Mouse (Mus musculus) forebrain, embryonic 11.5 days (tissue): ENCODE results near the gene Akap2. TPM values are rescaled to one million over a fixed set of nuclear protein-coding genes. Genes with fewer than 3 reads are reported as not detected.

Source experiments
- ATAC-seq: fragments of 200-750 bp; cut with Nextera tagmentation; replicated peaks from 2 replicates; pipeline ENCODE4 v1.8.0; 2017; ENCODE audit warnings: moderate TSS enrichment; ENCODE audit not compliant: low FRiP score
- DNase-seq: peaks from one replicate; pipeline ENCODE4 v3.0.0-alpha.2; 2017; ENCODE audit warnings: low spot score
- H3K27ac ChIP-seq: fragments of 300-500 bp; sonication (generic); 2 replicates; pipeline ENCODE4 v1.5.1; 2014; ENCODE audit warnings: low read depth, low read length
- H3K27me3 ChIP-seq: fragments of 300-500 bp; sonication (generic); 2 replicates; pipeline ENCODE4 v1.6.1; 2014; ENCODE audit warnings: mild to moderate bottlenecking, low read length, mixed read lengths; ENCODE audit not compliant: control insufficient read depth, insufficient read depth
- H3K36me3 ChIP-seq: fragments of 300-500 bp; sonication (generic); 2 replicates; pipeline ENCODE4 v1.6.1; 2014; ENCODE audit warnings: mild to moderate bottlenecking, low read length, moderate library complexity, mixed read lengths; ENCODE audit not compliant: control insufficient read depth, insufficient read depth
- H3K4me1 ChIP-seq: fragments of 300-500 bp; sonication (generic); replicated peaks from 2 replicates; pipeline ENCODE4 v1.6.1; 2014; ENCODE audit warnings: low read length, mixed read lengths; ENCODE audit not compliant: control insufficient read depth, insufficient read depth
- H3K4me2 ChIP-seq: fragments of 300-500 bp; sonication (generic); 2 replicates; pipeline ENCODE4 v1.6.1; 2014; ENCODE audit warnings: low read depth, mild to moderate bottlenecking, low read length, moderate library complexity, mixed read lengths; ENCODE audit not compliant: severe bottlenecking
- H3K4me3 ChIP-seq: fragments of 300-500 bp; sonication (generic); 2 replicates; pipeline ENCODE4 v1.5.1; 2014; ENCODE audit warnings: low read depth, low read length
- H3K9ac ChIP-seq: fragments of 300-500 bp; sonication (generic); 2 replicates; pipeline ENCODE4 v1.6.1; 2014; ENCODE audit warnings: low read length
- H3K9me3 ChIP-seq: fragments of 300-500 bp; sonication (generic); 2 replicates; pipeline ENCODE4 v1.6.1; 2016; ENCODE audit warnings: low read length, mixed read lengths; ENCODE audit not compliant: control insufficient read depth
- WGBS: fragments of 180-500 bp; shearing (Covaris S2); extraction: QIAGEN DNeasy Blood & Tissue Kit; methylation state at CpG from one replicate; pipeline ENCODE4 v1.1.7; 2014; 5-methylcytosine and 5-hydroxymethylcytosine counted together
- polyA plus RNA-seq: library from polyadenylated mRNA; unstranded; fragments of >200 nt; fragmentation: Nextera tagmentation; extraction: Ambion mirVana; gene quantifications from 2 replicates; pipeline ENCODE4 v1.2.1, GENCODE M21; 2014

The Akap2 gene
- polyA plus RNA-seq, 1 experiment from 2014 or later = 15.5 TPM

DNA sequence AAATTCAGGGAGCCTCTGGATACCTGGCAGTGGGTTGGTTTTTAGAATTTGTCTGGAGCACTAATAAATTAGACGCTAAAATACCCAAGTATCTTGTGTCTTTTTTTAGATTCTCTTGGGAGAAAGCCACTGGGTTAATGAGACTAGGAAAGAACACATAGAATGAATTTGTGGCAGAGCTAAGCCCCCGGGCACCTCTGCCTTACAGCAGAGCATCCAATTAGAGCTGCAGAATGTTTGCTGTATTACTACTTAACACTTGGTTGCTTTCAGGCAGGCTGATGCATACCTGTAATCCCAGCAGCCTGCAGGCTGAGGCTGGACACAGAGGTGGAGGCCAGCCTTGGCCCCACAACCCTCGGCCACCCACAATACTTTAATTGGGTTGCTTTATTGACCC, 112.3 kb downstream of the Akap2 start:
- DNase-seq (no peak), ATAC-seq (peak; percentile 68)
- 56% methylated on average over 3 of the region's 3 CpGs for WGBS
- Histone ChIP-seq H3K4me3 (no peak overlapping the region), H3K27ac (no peak overlapping the region), H3K27me3 (no peaks in the 10 kb centered on the region; the same call in 1 of the 2 replicates), H3K36me3 (no peaks in the 10 kb centered on the region), H3K4me2 (no peak overlapping the region), H3K9ac (no peak overlapping the region), H3K4me1 (peaks cover 2% of the 10 kb centered on the region), H3K9me3 (no peaks in the 10 kb centered on the region)

DNA sequence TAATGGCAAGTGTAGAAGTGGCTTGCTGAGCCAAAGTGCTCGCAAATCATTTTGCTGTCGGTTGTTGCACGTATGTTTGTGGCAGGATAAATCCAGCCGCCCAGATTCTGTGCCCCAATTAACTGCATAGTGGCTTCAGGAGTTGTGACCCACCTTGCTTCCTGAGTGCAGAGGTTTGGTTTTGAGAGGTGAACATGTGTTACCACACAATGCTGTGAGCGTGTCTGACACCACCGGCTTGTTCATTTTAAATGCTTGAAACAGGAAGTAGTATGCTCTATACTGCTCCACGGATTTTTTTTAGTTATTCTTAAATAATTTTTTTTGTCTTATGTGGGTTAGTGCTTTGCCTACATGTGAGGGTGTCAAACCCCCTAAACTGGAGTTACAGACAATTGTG, 114.9 kb downstream of the Akap2 start:
- no peak overlapping the region for H3K4me3 ChIP-seq
- WGBS = 62% methylated on average over 7 of the region's 7 CpGs

DNA sequence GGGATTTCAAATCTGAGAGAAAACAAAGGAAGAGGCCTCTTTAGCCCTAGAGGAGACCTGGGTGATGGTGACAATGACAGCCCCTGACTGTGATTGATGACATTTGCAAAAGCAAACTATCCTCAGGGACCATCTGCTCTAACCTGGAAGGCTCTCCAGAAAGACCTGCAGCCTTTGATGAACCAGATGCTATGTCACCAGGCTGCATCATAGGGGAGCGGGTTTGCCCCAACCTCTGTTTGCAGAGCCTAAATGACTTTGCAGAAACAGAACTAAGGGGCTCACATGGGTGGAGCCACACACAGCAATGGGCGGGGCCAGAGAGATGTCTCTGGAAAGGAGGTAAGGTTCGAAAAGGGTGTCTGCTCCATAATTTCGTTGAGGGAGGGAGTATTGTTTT, 115.6 kb downstream of the Akap2 start:
- no peak overlapping the region for H3K27ac ChIP-seq
- DNase-seq (no peak), ATAC-seq (no peak)
- no peaks in the 10 kb centered on the region for H3K9me3 ChIP-seq
- H3K4me3 ChIP-seq = no peak overlapping the region
- 83% methylated on average over 4 of the region's 4 CpGs for WGBS
- H3K4me2 ChIP-seq = no peak overlapping the region
- no peak overlapping the region for H3K9ac ChIP-seq
- H3K36me3 ChIP-seq = no peaks in the 10 kb centered on the region
- no peaks in the 10 kb centered on the region; the same call in none of the 2 replicates for H3K4me1 ChIP-seq
- H3K27me3 ChIP-seq = no peaks in the 10 kb centered on the region

More for the DNA sequence above, 114.9 kb downstream of the Akap2 start:
- ATAC-seq (no peak), DNase-seq (no peak)
- Histone ChIP-seq H3K27me3 (no peaks in the 10 kb centered on the region), H3K27ac (no peak overlapping the region), H3K9me3 (no peaks in the 10 kb centered on the region), H3K4me1 (no peaks in the 10 kb centered on the region; the same call in none of the 2 replicates), H3K36me3 (no peaks in the 10 kb centered on the region), H3K9ac (no peak overlapping the region), H3K4me2 (no peak overlapping the region)

GRCm38 (mm10) chr4:57834141-57834540, 116.7 kb downstream of the Akap2 start:
- Histone ChIP-seq H3K36me3 (no peaks in the 10 kb centered on the region), H3K27ac (no peak overlapping the region), H3K9me3 (no peaks in the 10 kb centered on the region), H3K9ac (no peak overlapping the region), H3K27me3 (no peaks in the 10 kb centered on the region), H3K4me1 (no peaks in the 10 kb centered on the region; the same call in none of the 2 replicates), H3K4me3 (no peak overlapping the region), H3K4me2 (no peak overlapping the region)
- DNase-seq (no peak), ATAC-seq (no peak)
- 76% methylated on average over 4 of the region's 4 CpGs for WGBS

DNA sequence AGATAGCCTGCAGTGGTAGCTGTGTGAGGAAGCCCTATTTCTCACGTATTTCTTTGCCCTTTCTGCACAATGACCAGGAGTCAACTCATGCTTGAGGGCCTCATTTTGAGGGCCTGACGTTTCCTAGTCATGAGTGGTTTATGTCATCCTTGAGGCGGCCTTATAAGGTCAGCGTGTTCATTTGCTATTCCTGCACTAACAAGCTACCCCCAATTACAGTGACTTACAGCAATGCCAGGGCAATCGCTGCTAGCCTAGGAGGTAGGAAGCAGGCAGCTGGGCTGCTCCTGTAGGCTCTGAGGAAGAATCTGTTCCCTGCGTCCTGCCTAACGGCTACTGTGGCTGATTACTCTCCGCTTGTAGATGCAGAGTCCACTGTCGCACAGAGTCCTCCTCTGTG, 119.6 kb downstream of the Akap2 start:
- no peak overlapping the region for H3K9ac ChIP-seq
- H3K4me3 ChIP-seq = no peak overlapping the region
- WGBS = 79% methylated on average over 9 of the region's 9 CpGs
- H3K27me3 ChIP-seq = no peaks in the 10 kb centered on the region
- ATAC-seq (no peak), DNase-seq (no peak)
- no peaks in the 10 kb centered on the region for H3K36me3 ChIP-seq
- no peak overlapping the region for H3K4me2 ChIP-seq
- H3K27ac ChIP-seq = no peak overlapping the region
- no peaks in the 10 kb centered on the region for H3K9me3 ChIP-seq
- H3K4me1 ChIP-seq = no peaks in the 10 kb centered on the region; the same call in 1 of the 2 replicates

- Histone ChIP-seq H3K4me1 (no peaks in the 10 kb centered on the region), H3K9ac (no peak overlapping the region), H3K9me3 (no peaks in the 10 kb centered on the region), H3K4me2 (no peak overlapping the region), H3K4me3 (no peak overlapping the region), H3K27ac (no peak overlapping the region), H3K36me3 (no peaks in the 10 kb centered on the region), H3K27me3 (no peaks in the 10 kb centered on the region)
- ATAC-seq = no peak
- no peak for DNase-seq
- 82% methylated on average over 4 of the region's 4 CpGs for WGBS
Observed at GRCm38 (mm10) chr4:57839343-57839742, 121.9 kb downstream of the Akap2 start.

GRCm38 (mm10) chr4:57841911-57842310, 124.5 kb downstream of the Akap2 start:
- no peak overlapping the region for H3K4me3 ChIP-seq
- H3K27ac ChIP-seq = no peak overlapping the region
- 29% methylated on average over 1 of the region's 1 CpGs for WGBS
- H3K9ac ChIP-seq = no peak overlapping the region
- H3K27me3 ChIP-seq = no peaks in the 10 kb centered on the region
- H3K9me3 ChIP-seq = no peaks in the 10 kb centered on the region
- H3K36me3 ChIP-seq = no peaks in the 10 kb centered on the region
- DNase-seq (no peak), ATAC-seq (no peak)
- H3K4me1 ChIP-seq = peaks cover 15% of the 10 kb centered on the region; the same call in 1 of the 2 replicates
- no peak overlapping the region for H3K4me2 ChIP-seq

GRCm38 (mm10) chr4:57842472-57843305, 125.2 kb downstream of the Akap2 start:
- no peak overlapping the region for H3K9ac ChIP-seq
- H3K4me2 ChIP-seq = no peak overlapping the region
- no peak overlapping the region for H3K4me3 ChIP-seq
- DNase-seq (no peak), ATAC-seq (no peak)
- H3K4me1 ChIP-seq = peaks cover 15% of the 10 kb centered on the region; the same call in 1 of the 2 replicates
- H3K27ac ChIP-seq = no peak overlapping the region
- WGBS = 85% methylated on average over 11 of the region's 11 CpGs
- H3K36me3 ChIP-seq = no peaks in the 10 kb centered on the region
- no peaks in the 10 kb centered on the region for H3K27me3 ChIP-seq
- H3K9me3 ChIP-seq = no peaks in the 10 kb centered on the region

- Histone ChIP-seq H3K9me3 (no peaks in the 10 kb centered on the region), H3K36me3 (no peaks in the 10 kb centered on the region), H3K27ac (peak overlapping the region; percentile 63), H3K9ac (peak overlapping the region; percentile 60), H3K4me1 (peaks cover 15% of the 10 kb centered on the region; the same call in 1 of the 2 replicates), H3K4me3 (peak overlapping the region; percentile 31), H3K27me3 (no peaks in the 10 kb centered on the region), H3K4me2 (peak overlapping the region; percentile 55)
- WGBS = 0% methylated on average over 10 of the region's 10 CpGs
- DNase-seq (peak; percentile 85), ATAC-seq (peak; percentile 90)
Observed at GRCm38 (mm10) chr4:57845031-57845431, 127.6 kb downstream of the Akap2 start.
